Mouse (Mus musculus) kidney, postnatal 10 days (tissue): ENCODE results near the gene 9330182O14Rik.

Source experiments
- DNase-seq: peaks from one replicate; pipeline ENCODE4 v3.0.0; 2021; ENCODE audit warnings: mixed read lengths

The 9330182O14Rik gene

GRCm38 (mm10) chr15:40134152-40134792, at the start of gene 9330182O14Rik:
Gene 9330182O14Rik (plus strand): TSS chr15:40134365.
- DNase-seq, result peak; percentile 17

GRCm38 (mm10) chr15:40103304-40103703, 30.9 kb upstream of the 9330182O14Rik start:
- no peak for DNase-seq

GRCm38 (mm10) chr15:40105712-40106111, 28.5 kb upstream of the 9330182O14Rik start:
- no peak for DNase-seq

GRCm38 (mm10) chr15:40113888-40114576, 20.1 kb upstream of the 9330182O14Rik start:
- DNase-seq, result no peak

GRCm38 (mm10) chr15:40114600-40115271, 19.4 kb upstream of the 9330182O14Rik start:
- no peak for DNase-seq

GRCm38 (mm10) chr15:40116396-40116795, 17.8 kb upstream of the 9330182O14Rik start:
- DNase-seq, result no peak

GRCm38 (mm10) chr15:40124211-40124953, 9.8 kb upstream of the 9330182O14Rik start:
- peak; percentile 17 for DNase-seq

- DNase-seq, result no peak
Measured at GRCm38 (mm10) chr15:40129496-40129895, 4.7 kb upstream of the 9330182O14Rik start.

GRCm38 (mm10) chr15:40130880-40131478, 3.2 kb upstream of the 9330182O14Rik start:
- peak; percentile 87 for DNase-seq

GRCm38 (mm10) chr15:40132408-40132807, 1.8 kb upstream of the 9330182O14Rik start:
- no peak for DNase-seq

GRCm38 (mm10) chr15:40144221-40144620, 10.1 kb downstream of the 9330182O14Rik start:
- peak; percentile 43 for DNase-seq

GRCm38 (mm10) chr15:40157683-40158082, 23.5 kb downstream of the 9330182O14Rik start:
- DNase-seq, result no peak

- peak; percentile 59 for DNase-seq
Measured at GRCm38 (mm10) chr15:40166560-40167275, 32.6 kb downstream of the 9330182O14Rik start.

- DNase-seq, result peak; percentile 64
Measured at GRCm38 (mm10) chr15:40167276-40168139, 33.3 kb downstream of the 9330182O14Rik start.

- peak; percentile 39 for DNase-seq
Measured at GRCm38 (mm10) chr15:40168140-40168688, 34.0 kb downstream of the 9330182O14Rik start.

GRCm38 (mm10) chr15:40169061-40169460, 34.9 kb downstream of the 9330182O14Rik start:
- no peak for DNase-seq

- DNase-seq, result no peak
Measured at GRCm38 (mm10) chr15:40169705-40170104, 35.5 kb downstream of the 9330182O14Rik start.

- no peak for DNase-seq
Measured at GRCm38 (mm10) chr15:40179423-40179822, 45.3 kb downstream of the 9330182O14Rik start.

- DNase-seq, result no peak
Measured at GRCm38 (mm10) chr15:40187017-40187416, 52.9 kb downstream of the 9330182O14Rik start.
